ENCODE assay signal across 13 mouse cellular contexts in the genomic region with DNA sequence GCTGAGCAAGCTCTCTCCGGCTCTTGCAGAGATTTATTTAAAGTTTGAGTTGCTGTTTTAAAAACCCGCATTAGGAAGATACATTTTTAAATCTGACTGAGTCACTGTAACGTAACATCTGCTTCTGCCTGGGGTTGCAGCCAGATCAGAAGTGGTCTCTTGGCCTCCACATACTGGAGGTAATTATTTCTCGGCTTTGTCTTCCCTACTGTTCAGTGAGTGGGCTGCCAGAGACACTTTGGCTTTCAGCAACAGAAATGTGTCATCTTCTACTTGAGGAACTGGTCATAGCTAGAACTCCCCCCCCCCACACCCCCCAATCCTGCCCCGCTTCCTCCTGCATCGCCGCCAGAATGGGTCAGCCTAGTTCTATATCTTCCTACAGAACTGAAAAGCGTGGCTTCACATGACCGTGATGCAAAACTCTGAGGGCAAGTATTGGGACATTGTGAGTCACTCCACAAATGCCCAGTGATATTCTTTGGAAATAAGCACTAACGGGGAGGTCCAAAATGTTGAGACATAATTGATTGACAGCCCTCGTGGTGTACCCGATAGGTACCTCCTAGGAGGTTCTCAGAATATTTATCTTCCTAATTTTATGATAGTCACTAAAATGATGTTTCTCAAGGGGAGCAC.
A peak's percentile ranks its signal among the peaks of the same experiment; 100 is the strongest.
DNase-seq lines count a peak whose midpoint lies in the region; ATAC-seq and TF ChIP-seq lines count a peak whose summit lies in the region.
"Had no signal": no experiment of that assay in that cellular context is flagged by ENCODE, and none has a peak within 500 bp of the region (broad histone marks: within the 10 kb centered on the region; RNA-seq: fewer than 3 reads in every experiment).

No protein-coding gene starts in this region.

- TF ChIP-seq CTCF in stomach, postnatal 0 days (IDR thresholded peaks at IDR 0.05; ENCODE audit: low read depth): no peak

- H3K9ac ChIP-seq in stomach, embryonic 14.5 days (replicated peaks; ENCODE audit: low read depth, low read length): no peak overlapping the region
- no peak overlapping the region for H3K9ac ChIP-seq in stomach, postnatal 0 days (ENCODE audit: low read length)
- H3K9ac ChIP-seq in stomach, embryonic 16.5 days (ENCODE audit: low read length): no peak overlapping the region

- WGBS in stomach, embryonic 14.5 days: 63% methylated on average over 12 of the region's 12 CpGs
- 59% methylated on average over 12 of the region's 12 CpGs for WGBS in stomach, postnatal 0 days
- 64% methylated on average over 12 of the region's 12 CpGs for WGBS in stomach, embryonic 16.5 days

- H3K27me3 ChIP-seq in stomach, embryonic 14.5 days (ENCODE audit: control insufficient read depth, insufficient read depth, low read length): no peaks in the 10 kb centered on the region
- no peaks in the 10 kb centered on the region for H3K27me3 ChIP-seq in stomach, postnatal 0 days (ENCODE audit: control insufficient read depth, insufficient read depth, low read length)
- no peaks in the 10 kb centered on the region for H3K27me3 ChIP-seq in stomach, embryonic 16.5 days (ENCODE audit: control insufficient read depth, insufficient read depth, low read length)

- H3K4me2 ChIP-seq in stomach, embryonic 14.5 days (replicated peaks; ENCODE audit: low read depth, low read length): no peak overlapping the region
- H3K4me2 ChIP-seq in stomach, postnatal 0 days (replicated peaks; ENCODE audit: low read depth): no peak overlapping the region
- H3K4me2 ChIP-seq in stomach, embryonic 16.5 days (ENCODE audit: low read depth, low read length): no peak overlapping the region

- H3K4me3 ChIP-seq in stomach, embryonic 14.5 days (ENCODE audit: low read depth, low read length): no peak overlapping the region
- H3K4me3 ChIP-seq in stomach, postnatal 0 days (ENCODE audit: low read depth, low read length): no peak overlapping the region
- no peak overlapping the region for H3K4me3 ChIP-seq in stomach, embryonic 16.5 days (replicated peaks; ENCODE audit: low read length)
- H3K4me3 ChIP-seq: midbrain, embryonic 10.5 days had no signal

- ATAC-seq in stomach, embryonic 14.5 days (ENCODE audit: insufficient number of reproducible peaks, insufficient read depth, low FRiP score, low read depth): peak; percentile 58; the same call in 1 of the 2 replicates
- ATAC-seq in stomach, postnatal 0 days (ENCODE audit: low FRiP score, low TSS enrichment): no peak; the same call in 1 of the 2 replicates
- ATAC-seq in stomach, embryonic 16.5 days (ENCODE audit: insufficient read depth, low FRiP score): peak; percentile 75; the same call in 1 of the 2 replicates

- no peaks in the 10 kb centered on the region for H3K9me3 ChIP-seq in stomach, embryonic 14.5 days (ENCODE audit: control insufficient read depth, low read depth, low read length)
- H3K9me3 ChIP-seq in stomach, postnatal 0 days (ENCODE audit: control insufficient read depth, low read length): 0 out of 2 replicates have a peak, but pooled peaks cover 3% of the 10 kb centered on the region
- no peaks in the 10 kb centered on the region for H3K9me3 ChIP-seq in stomach, embryonic 16.5 days (replicated peaks; ENCODE audit: control insufficient read depth, low read length)
- H3K9me3 ChIP-seq: midbrain, embryonic 10.5 days had no signal

- DNase-seq in adrenal gland, postnatal 14 days: peak; percentile 49
- no peak for DNase-seq in adrenal gland, postnatal 4 days (ENCODE audit: low spot score in 2 of 2)
- peak; percentile 24 to 31 for DNase-seq in kidney, postnatal 4 days
- DNase-seq in kidney, adult 8-10 months: no peak
- DNase-seq in stomach, postnatal 0 days (ENCODE audit: low spot score): no peak
- DNase-seq in spleen, postnatal 14 days (ENCODE audit: low spot score in 2 of 2): no peak
- DNase-seq: embryo, embryonic 11 days; gastrocnemius, postnatal 25 days; thymus, postnatal 25 days had no signal

- H3K4me1 ChIP-seq in stomach, embryonic 14.5 days (ENCODE audit: control insufficient read depth, insufficient read depth, low read length): no peaks in the 10 kb centered on the region
- H3K4me1 ChIP-seq in stomach, postnatal 0 days (replicated peaks; ENCODE audit: control insufficient read depth, insufficient read depth): no peaks in the 10 kb centered on the region
- H3K4me1 ChIP-seq in stomach, embryonic 16.5 days (ENCODE audit: control insufficient read depth, insufficient read depth, low read length): peaks cover 6% of the 10 kb centered on the region; the same call in 1 of the 2 replicates
- H3K4me1 ChIP-seq: midbrain, embryonic 10.5 days had no signal

- no peaks in the 10 kb centered on the region for H3K36me3 ChIP-seq in stomach, embryonic 14.5 days (ENCODE audit: control insufficient read depth, insufficient read depth, low read length)
- H3K36me3 ChIP-seq in stomach, postnatal 0 days (ENCODE audit: control insufficient read depth, insufficient read depth, low read length): no peaks in the 10 kb centered on the region
- H3K36me3 ChIP-seq in stomach, embryonic 16.5 days (ENCODE audit: control insufficient read depth, insufficient read depth, low read length): no peaks in the 10 kb centered on the region
- H3K36me3 ChIP-seq: G1E had no signal

- TF ChIP-seq EP300 in stomach, postnatal 0 days (optimal IDR thresholded peaks at IDR 0.05): no peak

- H3K27ac ChIP-seq in stomach, embryonic 14.5 days (ENCODE audit: low read length): no peak overlapping the region
- H3K27ac ChIP-seq in stomach, postnatal 0 days (replicated peaks): no peak overlapping the region
- H3K27ac ChIP-seq in stomach, embryonic 16.5 days (ENCODE audit: low read length): no peak overlapping the region
- H3K27ac ChIP-seq: midbrain, embryonic 10.5 days had no signal

Comparison
In these comparisons a context has a peak if more than half of its experiments do, and no peak if none do; other contexts are left out.
1. DNase-seq: peak in adrenal gland, postnatal 14 days (single experiment) and kidney, postnatal 4 days (2 of 2); none in adrenal gland, postnatal 4 days (0 of 2), kidney, adult 8-10 months (0 of 2), stomach, postnatal 0 days (single experiment) and spleen, postnatal 14 days (0 of 2).